Mouse (Mus musculus): ENCODE data around the gene Evl. TPM values are rescaled to one million over a fixed set of nuclear protein-coding genes. Genes with fewer than 3 reads are reported as not detected.

The Evl gene
- polyA plus RNA-seq, 1 experiment = 213 TPM

DNA sequence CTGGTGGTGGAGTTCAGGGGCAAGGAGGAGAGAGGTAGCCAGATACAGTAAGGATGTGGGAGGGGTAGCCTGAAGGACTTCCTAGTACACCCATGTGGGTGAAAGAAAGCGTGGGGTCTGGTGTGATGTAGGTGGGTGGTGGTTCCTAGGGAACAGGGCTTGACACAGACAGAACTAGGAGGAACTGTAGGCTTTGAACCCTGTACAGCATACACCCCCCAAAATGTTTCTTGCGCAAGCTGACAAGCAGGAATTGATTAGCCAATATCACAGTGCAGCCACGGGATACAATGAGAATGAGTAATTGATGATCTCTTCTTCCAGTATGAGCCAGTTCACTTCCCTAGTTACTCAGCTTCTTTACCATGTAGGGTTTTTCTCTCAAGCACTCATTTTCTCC lies 84.6 kb downstream of the Evl start:
- no peak for DNase-seq (ENCODE audit: low read depth in 1 of 2, low spot score in 2 of 2)
- Histone ChIP-seq H3K27me3 (ENCODE audit: control insufficient read depth, insufficient read depth, low read length) (no peaks in the 10 kb centered on the region), H3K36me3 (ENCODE audit: control insufficient read depth, insufficient read depth, low read length) (peaks cover 3% of the 10 kb centered on the region; the same call in 1 of the 2 replicates), H3K27ac (ENCODE audit: insufficient read depth, low read length) (peak overlapping the region; percentile 14; the same call in 1 of the 2 replicates), H3K4me3 (ENCODE audit: extremely low read depth, insufficient read depth, insufficient read length) (no peak overlapping the region), H3K4me1 (ENCODE audit: control insufficient read depth, insufficient read depth, insufficient read length) (peaks cover 55% of the 10 kb centered on the region)
- WGBS = 75% methylated on average over 3 of the region's 3 CpGs
- TF ChIP-seq CTCF (IDR thresholded peaks at IDR 0.05; ENCODE audit: extremely low read depth, insufficient read depth, insufficient read length, insufficient replicate concordance) (no peak), POLR2A (IDR thresholded peaks at IDR 0.05; ENCODE audit: low read depth, low read length) (no peak)

DNA sequence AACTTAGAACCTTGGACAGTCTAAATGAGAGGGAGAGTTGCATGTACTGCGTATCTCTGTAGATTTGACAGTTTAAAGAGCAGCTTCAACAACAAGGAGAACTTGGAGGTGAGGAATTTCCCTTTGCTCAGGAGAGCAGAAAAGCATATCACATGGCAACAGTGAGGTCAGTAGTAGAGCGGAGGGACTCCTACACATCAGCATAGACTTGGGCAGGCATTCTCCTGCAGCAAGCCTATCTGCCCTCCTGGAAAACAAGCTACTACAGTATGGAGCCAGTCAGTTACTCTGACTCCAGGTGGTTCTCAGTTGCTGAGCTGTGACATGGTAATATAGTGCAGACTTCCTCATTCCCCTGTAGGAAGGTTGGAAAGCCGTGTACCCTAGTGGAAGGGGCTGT lies 87.5 kb downstream of the Evl start:
- peaks cover 3% of the 10 kb centered on the region; the same call in 1 of the 2 replicates for H3K36me3 ChIP-seq (ENCODE audit: control insufficient read depth, insufficient read depth, low read length)
- no peak for TF ChIP-seq POLR2A (IDR thresholded peaks at IDR 0.05; ENCODE audit: low read depth, low read length)
- no peak for TF ChIP-seq CTCF (IDR thresholded peaks at IDR 0.05; ENCODE audit: extremely low read depth, insufficient read depth, insufficient read length, insufficient replicate concordance)
- 64% methylated on average over 3 of the region's 3 CpGs for WGBS

DNA sequence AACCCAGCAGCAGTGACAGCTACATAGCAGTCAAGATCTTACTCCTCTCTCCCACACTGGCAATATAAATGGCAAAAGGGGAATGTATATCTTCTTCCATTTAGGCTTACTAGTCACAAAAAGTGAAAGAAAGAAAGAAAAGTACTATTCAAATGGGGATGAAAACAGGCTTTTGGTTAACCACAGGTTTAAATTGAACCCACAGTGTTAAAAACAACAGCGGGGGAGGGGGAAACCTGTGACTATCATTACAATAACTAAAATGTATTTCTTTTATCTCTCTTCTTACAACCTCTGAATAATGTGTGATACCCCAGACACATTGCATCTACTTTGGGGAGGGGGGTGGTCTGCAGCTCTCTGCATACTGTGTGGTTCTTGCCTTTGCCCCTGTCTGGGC lies 91.7 kb downstream of the Evl start:
- no peak for DNase-seq (ENCODE audit: low read depth in 1 of 2, low spot score in 2 of 2)
- Histone ChIP-seq H3K4me3 (ENCODE audit: extremely low read depth, insufficient read depth, insufficient read length) (no peak overlapping the region), H3K27me3 (ENCODE audit: control insufficient read depth, insufficient read depth, low read length) (no peaks in the 10 kb centered on the region), H3K4me1 (ENCODE audit: control insufficient read depth, insufficient read depth, insufficient read length) (peaks cover 43% of the 10 kb centered on the region; the same call in 1 of the 2 replicates), H3K36me3 (ENCODE audit: control insufficient read depth, insufficient read depth, low read length) (peaks cover 22% of the 10 kb centered on the region), H3K27ac (ENCODE audit: insufficient read depth, low read length) (peak overlapping the region; percentile 84)
- WGBS = 24% methylated on average over 1 of the region's 1 CpGs
- no peak for TF ChIP-seq CTCF (IDR thresholded peaks at IDR 0.05; ENCODE audit: extremely low read depth, insufficient read depth, insufficient read length, insufficient replicate concordance)
- TF ChIP-seq POLR2A (IDR thresholded peaks at IDR 0.05; ENCODE audit: low read depth, low read length) = no peak

More for the DNA sequence above, 87.5 kb downstream of the Evl start:
- Histone ChIP-seq H3K27ac (ENCODE audit: insufficient read depth, low read length) (peak overlapping the region; percentile 24), H3K4me3 (ENCODE audit: extremely low read depth, insufficient read depth, insufficient read length) (no peak overlapping the region), H3K4me1 (ENCODE audit: control insufficient read depth, insufficient read depth, insufficient read length) (peaks cover 65% of the 10 kb centered on the region; the same call in 1 of the 2 replicates), H3K27me3 (ENCODE audit: control insufficient read depth, insufficient read depth, low read length) (no peaks in the 10 kb centered on the region)
- DNase-seq (ENCODE audit: low read depth in 1 of 2, low spot score in 2 of 2) = no peak

DNA sequence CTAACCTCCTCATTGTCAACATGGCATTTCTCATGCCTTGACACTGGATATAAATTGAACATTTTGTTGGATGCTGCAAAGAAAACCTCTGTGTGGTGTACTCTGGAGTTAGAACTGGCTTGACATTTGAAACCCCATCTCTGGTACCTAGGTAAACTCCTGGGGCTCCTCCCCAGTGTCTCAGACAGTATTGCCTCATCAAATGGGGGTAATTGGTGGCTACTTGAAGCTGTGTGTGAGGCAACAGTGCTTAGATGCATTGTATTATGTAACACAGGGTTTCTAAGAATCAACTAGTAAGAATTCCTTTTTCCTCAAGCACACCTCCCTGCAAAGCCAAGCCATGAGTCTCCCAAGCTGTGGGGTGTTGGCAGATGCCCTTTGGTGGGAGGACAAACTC lies 93.3 kb downstream of the Evl start:
- TF ChIP-seq POLR2A (IDR thresholded peaks at IDR 0.05; ENCODE audit: low read depth, low read length) (no peak), CTCF (IDR thresholded peaks at IDR 0.05; ENCODE audit: extremely low read depth, insufficient read depth, insufficient read length, insufficient replicate concordance) (no peak)
- peak overlapping the region; percentile 46 for H3K27ac ChIP-seq (ENCODE audit: insufficient read depth, low read length)
- no peak for DNase-seq (ENCODE audit: low read depth in 1 of 2, low spot score in 2 of 2)
- H3K4me3 ChIP-seq (ENCODE audit: extremely low read depth, insufficient read depth, insufficient read length) = no peak overlapping the region
- H3K27me3 ChIP-seq (ENCODE audit: control insufficient read depth, insufficient read depth, low read length) = no peaks in the 10 kb centered on the region
- peaks cover 27% of the 10 kb centered on the region for H3K36me3 ChIP-seq (ENCODE audit: control insufficient read depth, insufficient read depth, low read length)
- peaks cover 47% of the 10 kb centered on the region; the same call in 1 of the 2 replicates for H3K4me1 ChIP-seq (ENCODE audit: control insufficient read depth, insufficient read depth, insufficient read length)

DNA sequence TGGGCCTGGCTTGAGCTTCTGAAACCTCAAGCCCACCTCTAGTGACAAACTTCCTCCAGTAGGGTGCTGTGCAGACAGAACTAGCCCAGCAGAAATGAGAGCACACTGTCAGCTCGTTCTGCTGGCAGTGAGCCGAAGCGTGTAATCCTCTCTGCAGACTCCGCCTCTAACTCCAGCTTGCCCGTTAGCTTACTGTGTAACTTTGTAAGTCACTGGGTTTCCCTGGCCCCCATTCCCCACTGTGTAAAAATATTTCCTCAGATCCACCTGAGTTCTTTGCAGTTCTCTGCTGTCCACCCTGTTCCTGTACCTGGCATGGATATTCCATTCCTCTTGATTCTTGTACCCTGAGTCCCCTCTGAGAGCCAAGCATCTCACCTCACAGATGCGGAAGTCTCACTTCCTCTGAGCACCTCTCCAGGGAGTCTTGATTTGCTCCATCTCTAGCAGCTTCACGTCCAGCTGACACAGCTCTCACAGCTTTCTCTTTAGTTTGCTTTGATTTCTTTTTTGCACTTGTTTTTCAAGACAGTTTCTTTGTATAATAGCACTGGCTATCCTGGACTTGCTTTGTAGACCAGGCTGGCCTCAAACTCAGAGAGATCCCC lies 96.6 kb downstream of the Evl start:
- Histone ChIP-seq H3K27me3 (ENCODE audit: control insufficient read depth, insufficient read depth, low read length) (no peaks in the 10 kb centered on the region), H3K4me1 (ENCODE audit: control insufficient read depth, insufficient read depth, insufficient read length) (peaks cover 35% of the 10 kb centered on the region; the same call in 1 of the 2 replicates), H3K27ac (ENCODE audit: insufficient read depth, low read length) (peak overlapping the region; percentile 70), H3K4me3 (ENCODE audit: extremely low read depth, insufficient read depth, insufficient read length) (no peak overlapping the region), H3K36me3 (ENCODE audit: control insufficient read depth, insufficient read depth, low read length) (peaks cover 45% of the 10 kb centered on the region)
- DNase-seq (ENCODE audit: low read depth in 1 of 2, low spot score in 2 of 2) = peak; percentile 54 to 60
- no peak for TF ChIP-seq POLR2A (IDR thresholded peaks at IDR 0.05; ENCODE audit: low read depth, low read length)
- no peak for TF ChIP-seq CTCF (IDR thresholded peaks at IDR 0.05; ENCODE audit: extremely low read depth, insufficient read depth, insufficient read length, insufficient replicate concordance)
- WGBS = 21% methylated on average over 7 of the region's 7 CpGs

DNA sequence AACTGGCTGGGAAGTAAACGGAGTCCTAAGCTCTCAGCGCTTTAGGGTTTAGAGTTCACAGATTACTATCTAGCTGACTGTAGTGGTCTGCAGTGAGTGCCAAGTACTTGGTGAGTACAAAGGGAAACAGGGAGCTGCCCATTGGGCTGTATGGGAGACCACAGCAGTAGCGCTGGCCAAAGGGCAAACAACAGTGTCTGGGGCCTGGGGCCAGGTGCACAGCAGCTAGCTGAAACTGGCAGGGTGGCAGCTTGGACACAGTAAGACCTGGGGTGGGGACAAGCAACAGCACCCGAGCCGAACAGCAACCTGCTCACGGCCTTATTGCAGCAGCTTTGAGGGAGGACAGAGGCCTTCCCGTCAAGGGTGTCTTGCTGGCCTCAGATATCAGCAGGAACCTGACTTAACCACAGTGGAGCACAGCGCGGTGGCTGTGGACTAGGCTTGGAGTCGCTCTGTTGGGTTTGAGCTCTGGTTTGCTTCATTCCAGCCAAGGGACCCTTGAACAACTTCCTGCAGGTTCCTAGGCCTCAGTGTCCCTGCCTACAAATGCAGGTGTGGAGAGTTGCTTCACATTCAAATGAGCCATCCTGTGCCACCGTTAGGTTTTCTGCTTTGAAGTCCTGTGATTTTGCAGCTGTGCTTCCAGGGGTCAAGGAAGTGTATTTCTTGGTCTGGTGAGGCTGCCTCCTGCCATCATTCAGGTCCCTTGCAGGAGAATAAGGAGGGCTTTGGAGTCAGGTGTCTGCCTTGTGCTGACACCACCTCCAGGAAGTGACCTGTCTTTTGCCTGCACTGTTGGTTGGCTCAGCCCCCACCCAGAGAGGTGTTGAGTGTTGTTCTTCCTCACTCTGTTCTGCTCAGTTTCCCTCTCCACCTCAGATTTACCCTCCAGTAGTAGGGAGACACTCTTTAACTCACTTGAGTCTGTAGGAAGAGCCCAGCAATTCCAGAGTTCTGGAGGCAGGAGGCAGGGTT lies 99.1 kb downstream of the Evl start:
- Histone ChIP-seq H3K27ac (ENCODE audit: insufficient read depth, low read length) (peak overlapping the region; percentile 24; the same call in 1 of the 2 replicates), H3K36me3 (ENCODE audit: control insufficient read depth, insufficient read depth, low read length) (peaks cover 48% of the 10 kb centered on the region), H3K4me3 (ENCODE audit: extremely low read depth, insufficient read depth, insufficient read length) (no peak overlapping the region), H3K27me3 (ENCODE audit: control insufficient read depth, insufficient read depth, low read length) (no peaks in the 10 kb centered on the region), H3K4me1 (ENCODE audit: control insufficient read depth, insufficient read depth, insufficient read length) (peaks cover 27% of the 10 kb centered on the region; the same call in 1 of the 2 replicates)
- 42% methylated on average over 11 of the region's 11 CpGs for WGBS
- no peak for DNase-seq (ENCODE audit: low read depth in 1 of 2, low spot score in 2 of 2)
- TF ChIP-seq CTCF (IDR thresholded peaks at IDR 0.05; ENCODE audit: extremely low read depth, insufficient read depth, insufficient read length, insufficient replicate concordance) (no peak), POLR2A (IDR thresholded peaks at IDR 0.05; ENCODE audit: low read depth, low read length) (no peak)

Measured in spleen, adult 2 months (tissue).